Mouse (Mus musculus) regulatory T cell (primary cell): ENCODE measurements at regions not wholly inside any gene's neighbourhood (a gene's known extent, or its start where the extent isn't known, plus 50 kb on each side); places are given as distances from the start of the nearest gene placed in this dataset.

Experiments
- in situ Hi-C: fragments of 300-600 bp; cut with MboI, MseI; formaldehyde crosslinking; loops from one replicate; pipeline ENCODE4 v1.15.1; 2025; ENCODE audit warnings: high pct_unique_total_duplicates

- in situ Hi-C loops, result no loop called here
Measured at GRCm38 (mm10) chr13:97705926-97706325, 54.5 kb downstream of the Gm10260 start.

GRCm38 (mm10) chr13:97704541-97704940 is 55.9 kb downstream of the Gm10260 start:
- in situ Hi-C loops, result no loop called here

- in situ Hi-C loops, result no loop called here
Measured at GRCm38 (mm10) chr13:97698967-97699366, 61.5 kb downstream of the Gm10260 start.

GRCm38 (mm10) chr13:97698317-97698716 is 62.1 kb downstream of the Gm10260 start:
- in situ Hi-C loops, result no loop called here

- in situ Hi-C loops, result no loop called here
Measured at GRCm38 (mm10) chr13:97697262-97697661, 63.2 kb downstream of the Gm10260 start.

- in situ Hi-C loops, result no loop called here
Measured at GRCm38 (mm10) chr13:97695022-97695421, 65.4 kb downstream of the Gm10260 start.

- in situ Hi-C loops, result no loop called here
Measured at GRCm38 (mm10) chr13:97694356-97694990, 66.0 kb downstream of the Gm10260 start.

- in situ Hi-C loops, result loop anchor here (10.0 kb wide), 1 partner anchor 444 kb away; the partner anchor contains the start of gene Enc1
Measured at GRCm38 (mm10) chr13:97688310-97688886, 72.0 kb downstream of the Gm10260 start.

- in situ Hi-C loops, result loop anchor here (10.0 kb wide), 1 partner anchor 439 kb away; the partner anchor contains the start of gene Enc1
Measured at GRCm38 (mm10) chr13:97683836-97684235, 76.6 kb downstream of the Gm10260 start.

- in situ Hi-C loops, result loop anchor here (10.0 kb wide), 1 partner anchor 437 kb away; the partner anchor contains the start of gene Enc1
Measured at GRCm38 (mm10) chr13:97681228-97681987, 79.0 kb downstream of the Gm10260 start.

- in situ Hi-C loops, result loop anchor here (10.0 kb wide), 1 partner anchor 436 kb away; the partner anchor contains the start of gene Enc1
Measured at GRCm38 (mm10) chr13:97680283-97680896, 80.0 kb downstream of the Gm10260 start.

GRCm38 (mm10) chr13:97678991-97679390 is 81.4 kb downstream of the Gm10260 start:
- in situ Hi-C loops, result no loop called here

- in situ Hi-C loops, result no loop called here
Measured at GRCm38 (mm10) chr13:97676536-97677048, 83.8 kb downstream of the Gm10260 start.

- in situ Hi-C loops, result no loop called here
Measured at GRCm38 (mm10) chr13:97673107-97673506, 87.3 kb downstream of the Gm10260 start.

- in situ Hi-C loops, result no loop called here
Measured at GRCm38 (mm10) chr13:97672038-97672675, 88.3 kb downstream of the Gm10260 start.

- in situ Hi-C loops, result no loop called here
Measured at GRCm38 (mm10) chr13:97669366-97669765, 91.1 kb downstream of the Gm10260 start.

- in situ Hi-C loops, result no loop called here
Measured at GRCm38 (mm10) chr13:97668910-97669309, 91.5 kb downstream of the Gm10260 start.

- in situ Hi-C loops, result no loop called here
Measured at GRCm38 (mm10) chr13:97667313-97667712, 93.1 kb downstream of the Gm10260 start.

GRCm38 (mm10) chr13:97666761-97667160 is 93.7 kb downstream of the Gm10260 start:
- in situ Hi-C loops, result no loop called here

GRCm38 (mm10) chr13:97665226-97665625 is 95.2 kb downstream of the Gm10260 start:
- in situ Hi-C loops, result no loop called here

GRCm38 (mm10) chr13:97662741-97663140 is 97.7 kb downstream of the Gm10260 start:
- in situ Hi-C loops, result no loop called here
